Comparison of ENCODE assay signal across 14 mouse cellular contexts in genomic region chr11:90873122-90873521, GRCm38 (mm10).
"Had no signal": no experiment of that assay in that cellular context is flagged by ENCODE, and none has a peak within 500 bp of the region (broad histone marks: within the 10 kb centered on the region; RNA-seq: fewer than 3 reads in every experiment).

No protein-coding gene starts in this region.

- DNase-seq: lung, adult 18-20 months; lung, embryonic 14.5 days; lung, postnatal 10 days; lung, postnatal 36 days; midbrain, embryonic 14.5 days; retina, postnatal 1 day; right cerebral cortex, adult 18-20 months; right cerebral cortex, postnatal 25 days; right cerebral cortex, postnatal 4 days; spleen, adult 18-20 months; thymus, adult 2 months; thymus, postnatal 25 days; thymus, postnatal 4 days had no signal

- ATAC-seq: midbrain, embryonic 16.5 days had no signal
